ENCODE assay signal across 8 mouse cellular contexts in the genomic region with DNA sequence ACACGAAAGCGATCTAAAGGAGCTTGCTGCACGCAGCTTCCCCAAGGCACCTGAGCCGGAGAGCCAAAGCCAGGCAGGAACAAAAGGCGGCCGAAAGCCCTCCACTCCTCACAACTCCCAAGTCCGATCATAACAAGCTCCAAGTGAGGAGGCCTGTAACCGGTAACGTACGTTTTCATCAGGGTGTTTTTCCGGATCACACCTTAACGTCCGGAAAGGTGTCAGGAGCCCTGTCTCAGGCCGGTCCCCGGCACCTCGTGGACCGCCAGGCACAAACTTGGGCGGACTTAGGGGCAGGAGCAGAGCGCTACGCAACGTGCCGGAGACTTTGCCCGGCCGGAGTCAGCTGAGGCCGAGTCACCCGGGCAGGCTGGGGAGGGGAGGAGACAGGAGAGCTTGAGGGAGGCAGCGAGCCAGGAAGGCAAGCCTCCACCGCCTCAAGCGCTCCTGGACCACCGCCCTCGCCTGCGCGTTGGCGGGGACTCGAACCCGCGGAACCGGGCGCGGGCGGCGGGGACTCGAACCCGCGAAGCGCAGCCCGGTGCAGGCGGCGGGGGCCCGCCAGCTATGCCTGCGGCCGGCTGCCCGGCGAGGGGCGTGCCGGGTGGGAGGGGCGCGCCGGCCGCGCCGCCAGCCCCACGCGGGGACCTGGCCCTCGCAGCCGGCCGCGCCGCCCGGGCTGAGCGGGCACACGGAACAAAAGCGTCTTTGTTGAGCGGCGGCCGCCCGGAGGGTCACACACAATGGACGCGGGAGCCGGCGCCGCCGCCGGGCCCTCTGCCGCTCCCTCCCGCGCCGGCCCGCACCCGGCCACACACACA. TPM values are rescaled to one million over a fixed set of nuclear protein-coding genes. Genes with fewer than 3 reads are reported as not detected.
DNase-seq lines count a peak whose midpoint lies in the region; ATAC-seq and TF ChIP-seq lines count a peak whose summit lies in the region.

No protein-coding gene starts in this region.

- H3K4me3 ChIP-seq in ES-Bruce4 (ENCODE audit: low read depth, low read length), result peak overlapping the region; percentile 94
- peak overlapping the region; percentile 94 for H3K4me3 ChIP-seq in forebrain, embryonic 12.5 days (replicated peaks)
- H3K4me3 ChIP-seq in heart, embryonic 16.5 days (ENCODE audit: low read length), result peak overlapping the region; percentile 65
- peak overlapping the region; percentile 68 for H3K4me3 ChIP-seq in liver, postnatal 0 days (ENCODE audit: low read depth, low read length)
- H3K4me3 ChIP-seq in neural tube, embryonic 12.5 days, result peak overlapping the region; percentile 96
- peak overlapping the region; percentile 83 for H3K4me3 ChIP-seq in stomach, postnatal 0 days (ENCODE audit: low read depth, low read length)

- H3K9me3 ChIP-seq in ES-Bruce4 (replicated peaks; ENCODE audit: control insufficient read depth, insufficient read depth, low read length, poor library complexity, severe bottlenecking), result no peaks in the 10 kb centered on the region
- H3K9me3 ChIP-seq in forebrain, embryonic 12.5 days, result no peaks in the 10 kb centered on the region
- no peaks in the 10 kb centered on the region for H3K9me3 ChIP-seq in heart, embryonic 16.5 days (replicated peaks; ENCODE audit: control insufficient read depth, low read length)
- no peaks in the 10 kb centered on the region for H3K9me3 ChIP-seq in liver, postnatal 0 days (ENCODE audit: low read length)
- no peaks in the 10 kb centered on the region for H3K9me3 ChIP-seq in neural tube, embryonic 12.5 days
- H3K9me3 ChIP-seq in stomach, postnatal 0 days (ENCODE audit: control insufficient read depth, low read length), result no peaks in the 10 kb centered on the region

- peak overlapping the region; percentile 42 for H3K27ac ChIP-seq in ES-Bruce4 (ENCODE audit: insufficient read depth, low read length)
- H3K27ac ChIP-seq in forebrain, embryonic 12.5 days, result peak overlapping the region; percentile 99
- H3K27ac ChIP-seq in heart, embryonic 16.5 days (ENCODE audit: low read length), result peak overlapping the region; percentile 99
- peak overlapping the region; percentile 91 for H3K27ac ChIP-seq in liver, postnatal 0 days (ENCODE audit: low read depth)
- peak overlapping the region; percentile 98 for H3K27ac ChIP-seq in neural tube, embryonic 12.5 days
- H3K27ac ChIP-seq in stomach, postnatal 0 days (replicated peaks), result peak overlapping the region; percentile 99

- H3K4me1 ChIP-seq in ES-Bruce4 (ENCODE audit: control insufficient read depth, insufficient read depth, low read length), result peaks cover 3% of the 10 kb centered on the region
- peaks cover 47% of the 10 kb centered on the region for H3K4me1 ChIP-seq in forebrain, embryonic 12.5 days
- peaks cover 38% of the 10 kb centered on the region for H3K4me1 ChIP-seq in heart, embryonic 16.5 days (ENCODE audit: control insufficient read depth, insufficient read depth, low read length)
- H3K4me1 ChIP-seq in liver, postnatal 0 days (ENCODE audit: insufficient read depth), result peaks cover 34% of the 10 kb centered on the region
- peaks cover 34% of the 10 kb centered on the region for H3K4me1 ChIP-seq in neural tube, embryonic 12.5 days
- H3K4me1 ChIP-seq in stomach, postnatal 0 days (replicated peaks; ENCODE audit: control insufficient read depth, insufficient read depth), result 0 out of 2 replicates have a peak, but pooled peaks cover 1% of the 10 kb centered on the region

- DNase-seq in kidney, postnatal 25 days, result peak; percentile 81 to 95
- peak; percentile 83 for DNase-seq in liver, postnatal 0 days
- peak; percentile 89 for DNase-seq in stomach, postnatal 0 days (ENCODE audit: low spot score)

- no peak for TF ChIP-seq POLR2A in ES-Bruce4 (IDR thresholded peaks at IDR 0.05; ENCODE audit: insufficient read depth, low read length)

- peak; percentile 78 for ATAC-seq in cerebellum, adult (ENCODE audit: insufficient number of reproducible peaks, low FRiP score, low TSS enrichment)
- peak; percentile 91 for ATAC-seq in forebrain, embryonic 12.5 days (ENCODE audit: low FRiP score)
- peak; percentile 71 for ATAC-seq in heart, embryonic 16.5 days (replicated peaks; ENCODE audit: extremely low read depth, insufficient read depth, low FRiP score)
- peak; percentile 71 for ATAC-seq in liver, postnatal 0 days
- peak; percentile 91 for ATAC-seq in neural tube, embryonic 12.5 days (ENCODE audit: low FRiP score, low read depth)
- ATAC-seq in stomach, postnatal 0 days (ENCODE audit: low FRiP score, low TSS enrichment), result peak; percentile 83

- H3K9ac ChIP-seq in ES-Bruce4 (ENCODE audit: low read depth, poor library complexity, severe bottlenecking), result peak overlapping the region; percentile 75
- peak overlapping the region; percentile 88 for H3K9ac ChIP-seq in forebrain, embryonic 12.5 days
- H3K9ac ChIP-seq in heart, embryonic 16.5 days (ENCODE audit: low read length), result peak overlapping the region; percentile 89
- H3K9ac ChIP-seq in liver, postnatal 0 days (replicated peaks), result peak overlapping the region; percentile 74
- H3K9ac ChIP-seq in neural tube, embryonic 12.5 days, result peak overlapping the region; percentile 90
- peak overlapping the region; percentile 92 for H3K9ac ChIP-seq in stomach, postnatal 0 days (ENCODE audit: low read length)

- TF ChIP-seq EP300 in ES-Bruce4 (IDR thresholded peaks at IDR 0.05; ENCODE audit: insufficient read depth, low read depth, low read length), result no peak
- TF ChIP-seq EP300 in liver, postnatal 0 days (IDR thresholded peaks at IDR 0.05; ENCODE audit: low read depth), result no peak
- no peak for TF ChIP-seq EP300 in stomach, postnatal 0 days (optimal IDR thresholded peaks at IDR 0.05)

- under 1% methylated on average over 79 of the region's 90 CpGs for WGBS in forebrain, embryonic 12.5 days
- under 1% methylated on average over 70 of the region's 90 CpGs for WGBS in heart, embryonic 16.5 days
- 3% methylated on average over 72 of the region's 90 CpGs for WGBS in liver, postnatal 0 days (ENCODE audit: insufficient replicate concordance)
- WGBS in neural tube, embryonic 12.5 days, result under 1% methylated on average over 89 of the region's 90 CpGs
- WGBS in stomach, postnatal 0 days, result under 1% methylated on average over 70 of the region's 90 CpGs

- TF ChIP-seq CTCF in ES-Bruce4 (IDR thresholded peaks at IDR 0.05; ENCODE audit: low read depth, low read length), result no peak
- TF ChIP-seq CTCF in liver, postnatal 0 days (IDR thresholded peaks at IDR 0.05; ENCODE audit: low read depth), result no peak
- TF ChIP-seq CTCF in stomach, postnatal 0 days (IDR thresholded peaks at IDR 0.05; ENCODE audit: low read depth), result no peak

- no peaks in the 10 kb centered on the region for H3K27me3 ChIP-seq in ES-Bruce4 (ENCODE audit: control insufficient read depth, insufficient read depth, low read length, poor library complexity, severe bottlenecking)
- H3K27me3 ChIP-seq in forebrain, embryonic 12.5 days, result no peaks in the 10 kb centered on the region
- no peaks in the 10 kb centered on the region for H3K27me3 ChIP-seq in heart, embryonic 16.5 days (ENCODE audit: control insufficient read depth, insufficient read depth, low read length)
- no peaks in the 10 kb centered on the region for H3K27me3 ChIP-seq in liver, postnatal 0 days (ENCODE audit: insufficient read depth, low read length)
- no peaks in the 10 kb centered on the region for H3K27me3 ChIP-seq in neural tube, embryonic 12.5 days (replicated peaks)
- H3K27me3 ChIP-seq in stomach, postnatal 0 days (ENCODE audit: control insufficient read depth, insufficient read depth, low read length), result no peaks in the 10 kb centered on the region

- peak overlapping the region; percentile 68 for H3K4me2 ChIP-seq in forebrain, embryonic 12.5 days
- peak overlapping the region; percentile 97 for H3K4me2 ChIP-seq in heart, embryonic 16.5 days (ENCODE audit: low read depth, low read length)
- H3K4me2 ChIP-seq in liver, postnatal 0 days (ENCODE audit: low read depth, low read length), result peak overlapping the region; percentile 86
- peak overlapping the region; percentile 74 for H3K4me2 ChIP-seq in neural tube, embryonic 12.5 days (replicated peaks)
- H3K4me2 ChIP-seq in stomach, postnatal 0 days (replicated peaks; ENCODE audit: low read depth), result peak overlapping the region; percentile 74

- H3K36me3 ChIP-seq in ES-Bruce4 (ENCODE audit: control insufficient read depth, insufficient read depth, low read length, poor library complexity, severe bottlenecking), result peaks cover 5% of the 10 kb centered on the region
- no peaks in the 10 kb centered on the region for H3K36me3 ChIP-seq in forebrain, embryonic 12.5 days (replicated peaks)
- H3K36me3 ChIP-seq in heart, embryonic 16.5 days (ENCODE audit: control insufficient read depth, insufficient read depth), result no peaks in the 10 kb centered on the region
- no peaks in the 10 kb centered on the region for H3K36me3 ChIP-seq in liver, postnatal 0 days (replicated peaks; ENCODE audit: insufficient read depth, low read length)
- no peaks in the 10 kb centered on the region for H3K36me3 ChIP-seq in neural tube, embryonic 12.5 days
- H3K36me3 ChIP-seq in stomach, postnatal 0 days (ENCODE audit: control insufficient read depth, insufficient read depth, low read length), result no peaks in the 10 kb centered on the region

RNA-seq across cellular contexts. Expression of gene Mapk6, which starts 0.6 kb away (rescaled TPM):
- polyA plus RNA-seq in ES-Bruce4 (2011; ENCODE audit: insufficient read depth, insufficient read length, low read depth, missing spikeins), result 130 and 147 TPM in 2 replicates
- polyA plus RNA-seq in forebrain, embryonic 12.5 days (2016; fragmentation: Nextera tagmentation; extraction: Ambion mirVana), result 167 and 177 TPM in 2 replicates
- 35.8 and 41.6 TPM in 2 replicates for polyA plus RNA-seq in heart, embryonic 16.5 days (2015; fragmentation: Nextera tagmentation; extraction: Ambion mirVana)
- polyA plus RNA-seq in liver, postnatal 0 days (2015; fragmentation: Nextera tagmentation; extraction: Ambion mirVana), result 17.2 and 18.4 TPM in 2 replicates
- polyA plus RNA-seq in neural tube, embryonic 12.5 days (2016; fragmentation: Nextera tagmentation; extraction: Ambion mirVana), result 184 and 188 TPM in 2 replicates
- polyA plus RNA-seq in stomach, postnatal 0 days (2015; fragmentation: Nextera tagmentation; extraction: Ambion mirVana), result 28.9 and 29.0 TPM in 2 replicates

RNA-seq across cellular contexts. Expression of gene Leo1, which starts 32.1 kb away (rescaled TPM):
- 56.3 and 57.7 TPM in 2 replicates for polyA plus RNA-seq in ES-Bruce4 (2011; ENCODE audit: insufficient read depth, insufficient read length, low read depth, missing spikeins)
- 55.1 and 57.1 TPM in 2 replicates for polyA plus RNA-seq in forebrain, embryonic 12.5 days (2016; fragmentation: Nextera tagmentation; extraction: Ambion mirVana)
- 28.1 and 32.0 TPM in 2 replicates for polyA plus RNA-seq in heart, embryonic 16.5 days (2015; fragmentation: Nextera tagmentation; extraction: Ambion mirVana)
- polyA plus RNA-seq in liver, postnatal 0 days (2015; fragmentation: Nextera tagmentation; extraction: Ambion mirVana), result 10.5 and 11.3 TPM in 2 replicates
- 43.5 and 53.5 TPM in 2 replicates for polyA plus RNA-seq in neural tube, embryonic 12.5 days (2016; fragmentation: Nextera tagmentation; extraction: Ambion mirVana)
- polyA plus RNA-seq in stomach, postnatal 0 days (2015; fragmentation: Nextera tagmentation; extraction: Ambion mirVana), result 16.1 and 17.8 TPM in 2 replicates

Comparison
In these comparisons a context has a peak if more than half of its experiments do, and no peak if none do; other contexts are left out.
1. Peak in every context shown above with its lines: DNase-seq, ATAC-seq, H3K4me3 ChIP-seq and H3K27ac ChIP-seq.
2. H3K27ac ChIP-seq: peak in every context shown above with its lines; median percentile 99 in forebrain, embryonic 12.5 days; 99 in heart, embryonic 16.5 days; 99 in stomach, postnatal 0 days; 98 in neural tube, embryonic 12.5 days; 91 in liver, postnatal 0 days; 42 in ES-Bruce4.